Mouse (Mus musculus): ENCODE results near the gene Pdzd7. TPM values are rescaled to one million over a fixed set of nuclear protein-coding genes. Genes with fewer than 3 reads are reported as not detected.
A peak's percentile ranks its signal among the peaks of the same experiment; 100 is the strongest.

Gene Pdzd7
- polyA plus RNA-seq, 2 experiments: 0.26 to 0.85 TPM

- Histone ChIP-seq H3K4me3 (replicated peaks; ENCODE audit: low read length) (no peak overlapping the region), H3K9ac (ENCODE audit: low read depth, low read length, severe bottlenecking) (no peak overlapping the region), H3K36me3 (ENCODE audit: control insufficient read depth, insufficient read depth, low read length) (no peaks in the 10 kb centered on the region), H3K9me3 (ENCODE audit: control insufficient read depth, low read length) (no peaks in the 10 kb centered on the region), H3K27me3 (ENCODE audit: control insufficient read depth, insufficient read depth, low read length) (peaks cover 4% of the 10 kb centered on the region; the same call in 1 of the 2 replicates), H3K4me1 (ENCODE audit: control insufficient read depth, insufficient read depth, low read length) (no peaks in the 10 kb centered on the region), H3K4me2 (replicated peaks; ENCODE audit: low read depth, low read length, severe bottlenecking) (no peak overlapping the region), H3K27ac (replicated peaks; ENCODE audit: low read depth, low read length) (no peak overlapping the region)
- TF ChIP-seq POLR2A (IDR thresholded peaks at IDR 0.05; ENCODE audit: borderline replicate concordance, extremely low read depth, insufficient read depth, insufficient read length): no peak
- WGBS: 37% methylated on average over 15 of the region's 16 CpGs
- ATAC-seq (ENCODE audit: low FRiP score, low read depth): no peak
- no peak for DNase-seq (ENCODE audit: low spot score)
Observed at GRCm38 (mm10) chr19:45036867-45037266, 8.7 kb downstream of the Pdzd7 start.

- H3K4me2 ChIP-seq (replicated peaks; ENCODE audit: low read depth, low read length, severe bottlenecking): no peak overlapping the region
- no peaks in the 10 kb centered on the region for H3K9me3 ChIP-seq (ENCODE audit: control insufficient read depth, low read length)
- no peaks in the 10 kb centered on the region for H3K27me3 ChIP-seq (ENCODE audit: control insufficient read depth, insufficient read depth, low read length)
- ATAC-seq (ENCODE audit: low FRiP score, low read depth) (no peak), DNase-seq (ENCODE audit: low spot score) (no peak)
- H3K4me1 ChIP-seq (ENCODE audit: control insufficient read depth, insufficient read depth, low read length): 0 out of 2 replicates have a peak, but pooled peaks cover 4% of the 10 kb centered on the region
- H3K9ac ChIP-seq (ENCODE audit: low read depth, low read length, severe bottlenecking): no peak overlapping the region
- no peak for TF ChIP-seq POLR2A (IDR thresholded peaks at IDR 0.05; ENCODE audit: borderline replicate concordance, extremely low read depth, insufficient read depth, insufficient read length)
- H3K36me3 ChIP-seq (ENCODE audit: control insufficient read depth, insufficient read depth, low read length): peaks cover 14% of the 10 kb centered on the region
- H3K27ac ChIP-seq (replicated peaks; ENCODE audit: low read depth, low read length): no peak overlapping the region
- WGBS: 51% methylated on average over 17 of the region's 17 CpGs
- H3K4me3 ChIP-seq (replicated peaks; ENCODE audit: low read length): no peak overlapping the region
Observed at GRCm38 (mm10) chr19:45032570-45033332, 12.8 kb downstream of the Pdzd7 start.

GRCm38 (mm10) chr19:45031780-45032179, 13.7 kb downstream of the Pdzd7 start:
- Histone ChIP-seq H3K27me3 (ENCODE audit: control insufficient read depth, insufficient read depth, low read length) (no peaks in the 10 kb centered on the region), H3K4me3 (replicated peaks; ENCODE audit: low read length) (no peak overlapping the region), H3K27ac (replicated peaks; ENCODE audit: low read depth, low read length) (no peak overlapping the region), H3K9ac (ENCODE audit: low read depth, low read length, severe bottlenecking) (no peak overlapping the region), H3K4me1 (ENCODE audit: control insufficient read depth, insufficient read depth, low read length) (0 out of 2 replicates have a peak, but pooled peaks cover 4% of the 10 kb centered on the region), H3K36me3 (ENCODE audit: control insufficient read depth, insufficient read depth, low read length) (peaks cover 24% of the 10 kb centered on the region), H3K9me3 (ENCODE audit: control insufficient read depth, low read length) (no peaks in the 10 kb centered on the region), H3K4me2 (replicated peaks; ENCODE audit: low read depth, low read length, severe bottlenecking) (no peak overlapping the region)
- TF ChIP-seq POLR2A (IDR thresholded peaks at IDR 0.05; ENCODE audit: borderline replicate concordance, extremely low read depth, insufficient read depth, insufficient read length): no peak
- ATAC-seq (ENCODE audit: low FRiP score, low read depth) (peak; percentile 21; the same call in 1 of the 2 replicates), DNase-seq (ENCODE audit: low spot score) (peak; percentile 91)
- 17% methylated on average over 4 of the region's 4 CpGs for WGBS

- Histone ChIP-seq H3K27me3 (ENCODE audit: control insufficient read depth, insufficient read depth, low read length) (no peaks in the 10 kb centered on the region), H3K4me2 (replicated peaks; ENCODE audit: low read depth, low read length, severe bottlenecking) (peak overlapping the region; percentile 38), H3K4me1 (ENCODE audit: control insufficient read depth, insufficient read depth, low read length) (0 out of 2 replicates have a peak, but pooled peaks cover 4% of the 10 kb centered on the region), H3K36me3 (ENCODE audit: control insufficient read depth, insufficient read depth, low read length) (peaks cover 31% of the 10 kb centered on the region), H3K27ac (replicated peaks; ENCODE audit: low read depth, low read length) (no peak overlapping the region), H3K9ac (ENCODE audit: low read depth, low read length, severe bottlenecking) (no peak overlapping the region), H3K4me3 (replicated peaks; ENCODE audit: low read length) (0 out of 2 replicates have a peak overlapping the region, but pooled peaks have one; percentile 6), H3K9me3 (ENCODE audit: control insufficient read depth, low read length) (no peaks in the 10 kb centered on the region)
- DNase-seq (ENCODE audit: low spot score): peak; percentile 85
- 42% methylated on average over 20 of the region's 20 CpGs for WGBS
- no peak; the same call in 1 of the 2 replicates for ATAC-seq (ENCODE audit: low FRiP score, low read depth)
- TF ChIP-seq POLR2A (IDR thresholded peaks at IDR 0.05; ENCODE audit: borderline replicate concordance, extremely low read depth, insufficient read depth, insufficient read length): no peak
Observed at GRCm38 (mm10) chr19:45030746-45031693, 14.5 kb downstream of the Pdzd7 start.

GRCm38 (mm10) chr19:45030111-45030510, 15.4 kb downstream of the Pdzd7 start:
- 0 out of 2 replicates have a peak, but pooled peaks cover 4% of the 10 kb centered on the region for H3K4me1 ChIP-seq (ENCODE audit: control insufficient read depth, insufficient read depth, low read length)
- no peak overlapping the region for H3K4me2 ChIP-seq (replicated peaks; ENCODE audit: low read depth, low read length, severe bottlenecking)
- H3K27me3 ChIP-seq (ENCODE audit: control insufficient read depth, insufficient read depth, low read length): no peaks in the 10 kb centered on the region
- TF ChIP-seq POLR2A (IDR thresholded peaks at IDR 0.05; ENCODE audit: borderline replicate concordance, extremely low read depth, insufficient read depth, insufficient read length): no peak
- ATAC-seq (ENCODE audit: low FRiP score, low read depth): 0 out of 2 replicates have a peak, but pooled peaks have one; percentile 1
- no peaks in the 10 kb centered on the region for H3K9me3 ChIP-seq (ENCODE audit: control insufficient read depth, low read length)
- no peak for DNase-seq (ENCODE audit: low spot score)
- 40% methylated on average over 8 of the region's 8 CpGs for WGBS
- peaks cover 40% of the 10 kb centered on the region for H3K36me3 ChIP-seq (ENCODE audit: control insufficient read depth, insufficient read depth, low read length)
- no peak overlapping the region for H3K4me3 ChIP-seq (replicated peaks; ENCODE audit: low read length)
- no peak overlapping the region for H3K9ac ChIP-seq (ENCODE audit: low read depth, low read length, severe bottlenecking)
- H3K27ac ChIP-seq (replicated peaks; ENCODE audit: low read depth, low read length): no peak overlapping the region

All from limb, embryonic 14.5 days (tissue).